Mouse (Mus musculus): ENCODE data around the gene Gimap7. TPM values are rescaled to one million over a fixed set of nuclear protein-coding genes. Genes with fewer than 3 reads are reported as not detected.

Gimap7 gene
- polyA plus RNA-seq, 1 experiment from 2014 or later: not detected

DNA sequence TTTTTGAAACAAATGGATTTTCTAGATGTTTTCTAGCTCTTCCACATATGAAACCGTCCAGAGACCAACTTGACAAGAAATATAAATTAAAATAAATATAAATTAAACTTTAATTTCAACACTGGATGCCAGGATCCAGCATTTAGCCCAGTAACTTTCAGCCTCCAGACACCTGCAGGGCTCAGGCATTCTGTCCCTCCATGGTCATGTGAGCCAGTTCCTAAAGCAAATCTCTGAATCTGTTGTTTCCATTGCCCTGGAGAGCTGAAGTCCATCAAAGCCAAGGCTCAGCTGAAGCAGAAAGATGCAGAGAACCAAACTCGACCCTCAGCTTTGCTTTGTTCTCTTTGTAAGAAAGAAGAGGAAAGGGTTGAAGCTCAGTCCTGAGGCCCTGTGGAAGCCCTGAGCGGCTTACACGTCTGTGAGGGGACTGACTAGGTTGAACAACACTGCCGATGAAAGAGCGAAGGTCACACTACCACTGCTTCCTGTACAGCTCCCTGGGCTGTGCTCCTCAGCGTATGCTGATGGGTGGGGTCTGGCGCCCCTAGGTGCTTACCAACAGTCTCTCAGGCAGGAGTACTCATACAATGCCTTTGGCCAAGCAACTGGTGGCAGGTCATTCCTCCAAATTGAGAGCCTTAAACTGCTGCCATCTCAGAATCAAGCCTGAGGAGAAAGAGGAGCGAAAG, 49.9 kb downstream of the Gimap7 start:
- no peaks in the 10 kb centered on the region for H3K9me3 ChIP-seq (ENCODE audit: control insufficient read depth, low read length)
- H3K27me3 ChIP-seq (ENCODE audit: control insufficient read depth, insufficient read depth, low read length): no peaks in the 10 kb centered on the region
- no peaks in the 10 kb centered on the region for H3K36me3 ChIP-seq (ENCODE audit: control insufficient read depth, insufficient read depth, low read length)
- no peak overlapping the region for H3K4me3 ChIP-seq (ENCODE audit: low read depth, low read length)
- ATAC-seq (replicated peaks; ENCODE audit: low FRiP score): no peak
- DNase-seq (ENCODE audit: low spot score): no peak
- H3K27ac ChIP-seq (ENCODE audit: low read depth, low read length): no peak overlapping the region
- 73% methylated on average over 9 of the region's 9 CpGs for WGBS
- H3K4me2 ChIP-seq (ENCODE audit: low read depth, low read length, severe bottlenecking): no peak overlapping the region
- no peak overlapping the region for H3K9ac ChIP-seq (ENCODE audit: low read length)
- H3K4me1 ChIP-seq (replicated peaks; ENCODE audit: control insufficient read depth, insufficient read depth, low read length): no peaks in the 10 kb centered on the region

- Histone ChIP-seq H3K9ac (ENCODE audit: low read length) (no peak overlapping the region), H3K4me3 (ENCODE audit: low read depth, low read length) (no peak overlapping the region), H3K4me1 (replicated peaks; ENCODE audit: control insufficient read depth, insufficient read depth, low read length) (no peaks in the 10 kb centered on the region), H3K4me2 (ENCODE audit: low read depth, low read length, severe bottlenecking) (no peak overlapping the region), H3K36me3 (ENCODE audit: control insufficient read depth, insufficient read depth, low read length) (no peaks in the 10 kb centered on the region), H3K27ac (ENCODE audit: low read depth, low read length) (no peak overlapping the region), H3K27me3 (ENCODE audit: control insufficient read depth, insufficient read depth, low read length) (no peaks in the 10 kb centered on the region), H3K9me3 (ENCODE audit: control insufficient read depth, low read length) (no peaks in the 10 kb centered on the region)
- DNase-seq (ENCODE audit: low spot score) (no peak), ATAC-seq (replicated peaks; ENCODE audit: low FRiP score) (no peak)
- WGBS: 91% methylated on average over 3 of the region's 3 CpGs
Observed at GRCm38 (mm10) chr6:48768933-48769332, 50.5 kb downstream of the Gimap7 start.

DNA sequence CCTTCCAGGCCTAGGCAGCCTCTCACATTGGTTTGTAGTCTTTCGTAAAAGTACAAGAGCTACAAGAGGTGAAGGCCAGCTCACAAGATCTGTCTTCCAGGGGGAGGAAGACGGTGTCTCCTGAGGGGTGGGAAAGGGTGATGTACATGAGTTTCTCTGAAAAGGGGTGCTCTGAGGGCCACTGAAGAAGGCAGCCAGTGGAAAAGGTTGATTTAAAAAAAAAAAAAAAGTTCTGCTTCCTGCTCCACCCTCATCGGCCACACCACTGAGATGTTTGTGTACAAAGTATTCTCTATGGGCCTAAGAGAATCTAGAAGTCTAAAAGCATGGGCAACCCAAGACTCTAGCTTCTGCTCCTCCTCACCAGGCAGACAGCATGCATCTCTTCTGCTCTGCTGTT, 52.3 kb downstream of the Gimap7 start, which contains the start of gene Gimap3:
TSS of gene Gimap3 (minus strand) at position 156 of the 400 bp plus-strand sequence.
- Histone ChIP-seq H3K9ac (ENCODE audit: low read length) (no peak within 1 kb of the TSS), H3K36me3 (ENCODE audit: control insufficient read depth, insufficient read depth, low read length) (no peaks in the 10 kb centered on the region), H3K4me2 (ENCODE audit: low read depth, low read length, severe bottlenecking) (no peak within 1 kb of the TSS), H3K27me3 (ENCODE audit: control insufficient read depth, insufficient read depth, low read length) (no peaks in the 10 kb centered on the region), H3K4me3 (ENCODE audit: low read depth, low read length) (no peak within 1 kb of the TSS), H3K4me1 (replicated peaks; ENCODE audit: control insufficient read depth, insufficient read depth, low read length) (no peaks in the 10 kb centered on the region), H3K27ac (ENCODE audit: low read depth, low read length) (no peak within 1 kb of the TSS), H3K9me3 (ENCODE audit: control insufficient read depth, low read length) (no peaks in the 10 kb centered on the region)
- ATAC-seq (replicated peaks; ENCODE audit: low FRiP score) (no peak), DNase-seq (ENCODE audit: low spot score) (no peak)
- 88% methylated on average over 3 of the region's 3 CpGs for WGBS

DNA sequence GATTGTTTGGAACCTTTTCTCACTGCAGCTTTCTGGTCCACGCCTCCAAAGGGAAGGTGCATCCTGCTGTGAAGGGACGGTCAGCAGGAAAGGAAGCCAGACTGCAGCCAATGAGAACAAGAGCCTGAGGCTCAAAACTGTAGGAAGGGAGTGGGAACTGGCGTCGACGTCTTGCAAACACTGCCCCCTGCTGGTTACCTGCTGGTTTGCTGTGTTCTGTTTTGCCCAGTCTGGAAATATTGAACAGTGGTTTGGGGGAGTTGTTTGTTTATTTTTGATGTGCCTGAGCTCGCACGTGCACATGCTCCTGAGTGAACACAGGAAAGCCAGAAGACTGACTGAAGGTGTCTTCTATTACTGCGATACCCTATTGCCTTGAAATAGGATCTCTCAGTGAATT, 53.6 kb downstream of the Gimap7 start:
- Histone ChIP-seq H3K36me3 (ENCODE audit: control insufficient read depth, insufficient read depth, low read length) (no peaks in the 10 kb centered on the region), H3K4me2 (ENCODE audit: low read depth, low read length, severe bottlenecking) (no peak overlapping the region), H3K9ac (ENCODE audit: low read length) (no peak overlapping the region), H3K9me3 (ENCODE audit: control insufficient read depth, low read length) (no peaks in the 10 kb centered on the region), H3K4me1 (replicated peaks; ENCODE audit: control insufficient read depth, insufficient read depth, low read length) (no peaks in the 10 kb centered on the region), H3K27me3 (ENCODE audit: control insufficient read depth, insufficient read depth, low read length) (no peaks in the 10 kb centered on the region), H3K4me3 (ENCODE audit: low read depth, low read length) (no peak overlapping the region), H3K27ac (ENCODE audit: low read depth, low read length) (no peak overlapping the region)
- 12% methylated on average over 8 of the region's 8 CpGs for WGBS
- peak; percentile 86 for DNase-seq (ENCODE audit: low spot score)
- 0 out of 2 replicates have a peak, but pooled peaks have one; percentile 39 for ATAC-seq (replicated peaks; ENCODE audit: low FRiP score)

Other genes starting within 250 kb of the Gimap7 start
- 52.5 and 56.6 TPM in 2 replicates for gene Atp6v0e2, start 181.0 kb upstream of the Gimap7 start, polyA plus RNA-seq (2014; fragmentation: Nextera tagmentation; extraction: Ambion mirVana)
- gene Lrrc61, start 163.8 kb upstream of the Gimap7 start, polyA plus RNA-seq (2014; fragmentation: Nextera tagmentation; extraction: Ambion mirVana): 12.6 and 13.7 TPM in 2 replicates
- 0.60 and 0.84 TPM in 2 replicates for gene Rarres2, start 145.8 kb upstream of the Gimap7 start, polyA plus RNA-seq (2014; fragmentation: Nextera tagmentation; extraction: Ambion mirVana)
- not detected in 2 replicates for gene Gm45021, start 129.0 kb upstream of the Gimap7 start, polyA plus RNA-seq (2014; fragmentation: Nextera tagmentation; extraction: Ambion mirVana)
- gene Repin1, start 124.7 kb upstream of the Gimap7 start, polyA plus RNA-seq (2014; fragmentation: Nextera tagmentation; extraction: Ambion mirVana): 50.2 and 50.6 TPM in 2 replicates
- gene Gm44965, start 124.7 kb upstream of the Gimap7 start, polyA plus RNA-seq (2014; fragmentation: Nextera tagmentation; extraction: Ambion mirVana): 0.67 TPM in 1 of 2 replicates, not detected in the other
- 12.7 and 14.2 TPM in 2 replicates for gene Zfp775, start 116.6 kb upstream of the Gimap7 start, polyA plus RNA-seq (2014; fragmentation: Nextera tagmentation; extraction: Ambion mirVana)
- gene AI854703, start 91.9 kb upstream of the Gimap7 start, polyA plus RNA-seq (2014; fragmentation: Nextera tagmentation; extraction: Ambion mirVana): 0.48 and 0.60 TPM in 2 replicates
- gene Gimap8, start 71.4 kb upstream of the Gimap7 start, polyA plus RNA-seq (2014; fragmentation: Nextera tagmentation; extraction: Ambion mirVana): 0.16 and 0.31 TPM in 2 replicates
- gene Gimap9, start 42.5 kb upstream of the Gimap7 start, polyA plus RNA-seq (2014; fragmentation: Nextera tagmentation; extraction: Ambion mirVana): 3.1 and 3.3 TPM in 2 replicates
- gene Gimap4, start 34.1 kb upstream of the Gimap7 start, polyA plus RNA-seq (2014; fragmentation: Nextera tagmentation; extraction: Ambion mirVana): 4.3 and 4.5 TPM in 2 replicates
- gene Gimap6, start 10.4 kb upstream of the Gimap7 start, polyA plus RNA-seq (2014; fragmentation: Nextera tagmentation; extraction: Ambion mirVana): 7.1 and 8.7 TPM in 2 replicates
- gene Gm28053, start within 50 bp of the Gimap7 start, polyA plus RNA-seq (2014; fragmentation: Nextera tagmentation; extraction: Ambion mirVana): 0.94 TPM in 1 of 2 replicates, not detected in the other
- gene Gimap1, start 20.4 kb downstream of the Gimap7 start, polyA plus RNA-seq (2014; fragmentation: Nextera tagmentation; extraction: Ambion mirVana): 5.4 and 6.4 TPM in 2 replicates
- 0.71 and 1.5 TPM in 2 replicates for gene Gimap5, start 27.6 kb downstream of the Gimap7 start, polyA plus RNA-seq (2014; fragmentation: Nextera tagmentation; extraction: Ambion mirVana)
- gene Gimap3, start 52.2 kb downstream of the Gimap7 start, polyA plus RNA-seq (2014; fragmentation: Nextera tagmentation; extraction: Ambion mirVana): not detected in 2 replicates
- 15.7 and 18.2 TPM in 2 replicates for gene Tmem176a, start 122.3 kb downstream of the Gimap7 start, polyA plus RNA-seq (2014; fragmentation: Nextera tagmentation; extraction: Ambion mirVana)
- gene Tmem176b, start 122.9 kb downstream of the Gimap7 start, polyA plus RNA-seq (2014; fragmentation: Nextera tagmentation; extraction: Ambion mirVana): 50.5 and 51.0 TPM in 2 replicates
- not detected in 2 replicates for gene Aoc1, start 154.3 kb downstream of the Gimap7 start, polyA plus RNA-seq (2014; fragmentation: Nextera tagmentation; extraction: Ambion mirVana)
- gene 1600015I10Rik, start 211.3 kb downstream of the Gimap7 start, polyA plus RNA-seq (2014; fragmentation: Nextera tagmentation; extraction: Ambion mirVana): not detected in 2 replicates